Mouse (Mus musculus) ES-Bruce4 (cell line): ENCODE data around the gene Fam198a.

ENCODE experiments used
- CTCF ChIP-seq: IDR thresholded peaks from one replicate; pipeline ENCODE4 v1.8.1; 2011; ENCODE audit warnings: low read depth, low read length
- POLR2A ChIP-seq: IDR thresholded peaks from one replicate; pipeline ENCODE4 v1.8.1; 2011; ENCODE audit warnings: low read length; ENCODE audit not compliant: insufficient read depth

DNA sequence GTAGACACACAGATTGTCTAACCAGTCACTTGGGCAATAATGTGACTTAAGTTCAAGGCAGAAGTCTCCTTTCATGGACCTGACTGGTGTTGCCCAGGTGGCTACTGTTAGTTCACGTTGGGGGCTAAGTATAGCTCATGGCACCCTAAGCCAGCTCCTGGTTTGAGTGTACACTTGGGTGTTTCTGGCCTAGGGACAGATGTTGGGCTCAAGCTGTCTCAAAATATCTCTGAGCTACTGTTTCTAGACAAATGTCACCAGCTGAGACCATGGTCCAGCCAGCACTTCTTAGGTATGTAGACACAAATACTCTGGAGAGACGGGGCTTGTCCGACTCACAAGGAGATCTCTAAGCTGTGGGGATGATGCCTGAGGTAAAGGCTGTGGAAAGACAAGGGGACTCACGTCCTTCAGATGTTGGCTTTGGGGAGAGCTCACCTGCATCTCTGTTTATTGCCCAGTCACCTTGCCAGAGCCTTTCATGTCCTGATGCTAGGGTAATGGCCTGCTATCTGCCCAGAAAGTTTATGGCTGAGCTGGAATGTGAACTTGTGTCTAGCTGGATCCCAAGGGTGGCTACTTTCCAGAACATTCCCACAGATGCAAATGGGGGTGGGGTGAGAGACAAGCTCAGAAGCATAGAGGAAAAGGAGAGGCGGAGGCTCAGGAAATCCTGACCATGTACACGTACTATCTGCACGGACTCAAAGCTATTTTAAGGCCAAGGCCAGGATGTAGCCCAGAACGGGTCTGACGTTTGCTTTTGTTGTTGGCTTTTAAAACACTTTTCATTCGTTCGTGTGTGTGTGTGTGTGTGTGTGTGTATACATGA, 77.3 kb downstream of the Fam198a start:
- TF ChIP-seq CTCF (no peak), POLR2A (no peak)
